Mouse (Mus musculus) layer of hippocampus, adult 18-20 months (tissue): ENCODE data around the gene Leng8. TPM values are rescaled to one million over a fixed set of nuclear protein-coding genes. Genes with fewer than 3 reads are reported as not detected.

Source experiments
- DNase-seq, 2 experiments: peaks; one replicate each; pipeline ENCODE4 v3.0.0; 2022; ENCODE audit warnings: low spot score in 2 of 2
- total RNA-seq, 2 experiments: library from RNA; stranded (reverse); gene quantifications; 2 replicates each; pipeline ENCODE4 v1.2.3; 2021

The Leng8 gene
- total RNA-seq, 2 experiments from 2014 or later = 139 to 159 TPM

GRCm38 (mm10) chr7:4126992-4127785, 9.7 kb upstream of the Leng8 start:
- no peak for DNase-seq

GRCm38 (mm10) chr7:4127894-4128293, 8.9 kb upstream of the Leng8 start:
- no peak for DNase-seq

GRCm38 (mm10) chr7:4128860-4129259, 8.0 kb upstream of the Leng8 start:
- DNase-seq = no peak

- DNase-seq = peak in 1 of 2 experiments; percentile 92
These were observed 6.0 kb upstream of the Leng8 start for GRCm38 (mm10) chr7:4130686-4131452.

- DNase-seq = no peak
These were observed 4.9 kb upstream of the Leng8 start for GRCm38 (mm10) chr7:4131964-4132363.

- peak; percentile 77 to 86 for DNase-seq
These were observed 4.3 kb upstream of the Leng8 start for GRCm38 (mm10) chr7:4132581-4132980.

- DNase-seq = no peak
These were observed 3.8 kb upstream of the Leng8 start for GRCm38 (mm10) chr7:4132998-4133397.

- DNase-seq = no peak
These were observed 1.9 kb upstream of the Leng8 start for GRCm38 (mm10) chr7:4134911-4135310.

GRCm38 (mm10) chr7:4136404-4136770, 452 bp upstream of the Leng8 start:
- DNase-seq = no peak

GRCm38 (mm10) chr7:4137746-4138145, 907 bp downstream of the Leng8 start:
- DNase-seq = no peak

- no peak for DNase-seq
These were observed 1.3 kb downstream of the Leng8 start for GRCm38 (mm10) chr7:4138181-4138580.

GRCm38 (mm10) chr7:4138671-4139070, 1.8 kb downstream of the Leng8 start:
- DNase-seq = no peak

- DNase-seq = no peak
These were observed 2.6 kb downstream of the Leng8 start for GRCm38 (mm10) chr7:4139391-4139790.

GRCm38 (mm10) chr7:4141648-4142325, 4.9 kb downstream of the Leng8 start:
- no peak for DNase-seq

- DNase-seq = no peak
These were observed 6.1 kb downstream of the Leng8 start for GRCm38 (mm10) chr7:4142796-4143445.

- DNase-seq = no peak
These were observed 6.7 kb downstream of the Leng8 start for GRCm38 (mm10) chr7:4143506-4143905.

- DNase-seq = no peak
These were observed 7.2 kb downstream of the Leng8 start for GRCm38 (mm10) chr7:4144046-4144445.

- DNase-seq = no peak
These were observed 8.1 kb downstream of the Leng8 start for GRCm38 (mm10) chr7:4144766-4145551.

GRCm38 (mm10) chr7:4145552-4146190, 8.8 kb downstream of the Leng8 start:
- no peak for DNase-seq
